Mouse (Mus musculus) MEL (cell line): ENCODE results near the gene Ergic1. TPM values are rescaled to one million over a fixed set of nuclear protein-coding genes. Genes with fewer than 3 reads are reported as not detected.
A peak's percentile ranks its signal among the peaks of the same experiment; 100 is the strongest.

Experiments
- DNase-seq: peaks from one replicate; pipeline ENCODE4 v3.0.0; 2011; ENCODE audit warnings: low read depth, low spot score
- H3K27ac ChIP-seq: 2 replicates; pipeline ENCODE4 v1.5.1; 2012; ENCODE audit warnings: low read depth, mild to moderate bottlenecking, control low read depth, low read length, moderate library complexity; ENCODE audit not compliant: control insufficient read depth
- H3K27me3 ChIP-seq, 2 experiments: fragments of 150-350 bp in 1 of 2; sonication (generic) in 1 of 2; 2 replicates each; pipeline ENCODE4 v1.6.1; 2012; ENCODE audit warnings: low read length in 2 of 2, mild to moderate bottlenecking in 2 of 2, improper control_type of control experiment in 1 of 2, moderate library complexity in 1 of 2; ENCODE audit not compliant: insufficient read depth in 2 of 2, control insufficient read depth in 1 of 2
- H3K36me3 ChIP-seq, 2 experiments: 2 replicates each; pipeline ENCODE4 v1.6.1; 2012 to 2014; ENCODE audit warnings: low read length in 2 of 2, improper control_type of control experiment in 1 of 2, inconsistent platforms in 1 of 2, mild to moderate bottlenecking in 1 of 2; ENCODE audit not compliant: insufficient read depth in 2 of 2, control insufficient read depth in 1 of 2
- H3K4me1 ChIP-seq, 2 experiments: fragments of 150-350 bp in 1 of 2; sonication (generic) in 1 of 2; 2 replicates each; pipeline ENCODE4 v1.6.1; 2012; ENCODE audit warnings: low read length in 2 of 2, improper control_type of control experiment in 1 of 2, mild to moderate bottlenecking in 1 of 2; ENCODE audit not compliant: insufficient read depth in 2 of 2, control insufficient read depth in 1 of 2
- H3K4me3 ChIP-seq, 2 experiments: fragments of 150-350 bp in 1 of 2; sonication (generic) in 1 of 2; 2 replicates each; pipeline ENCODE4 v1.5.1; 2012; ENCODE audit warnings: low read depth in 2 of 2, low read length in 2 of 2, mild to moderate bottlenecking in 2 of 2, moderate library complexity in 2 of 2, control low read depth in 1 of 2, improper control_type of control experiment in 1 of 2; ENCODE audit not compliant: control insufficient read depth in 1 of 2, insufficient read depth in 1 of 2
- H3K79me2 ChIP-seq: 2 replicates; pipeline ENCODE4 v1.6.1; 2012; ENCODE audit warnings: mild to moderate bottlenecking, low read length, moderate library complexity; ENCODE audit not compliant: control insufficient read depth, poor library complexity, insufficient read depth
- H3K9ac ChIP-seq: 2 replicates; pipeline ENCODE4 v1.6.1; 2012; ENCODE audit warnings: low read depth, mild to moderate bottlenecking, control low read depth, low read length, moderate library complexity; ENCODE audit not compliant: control insufficient read depth, poor library complexity, severe bottlenecking
- H3K9me3 ChIP-seq: fragments of 150-350 bp; sonication (generic); replicated peaks from 2 replicates; pipeline ENCODE4 v1.6.1; 2012; ENCODE audit warnings: mild to moderate bottlenecking, low read length, improper control_type of control experiment, moderate library complexity; ENCODE audit not compliant: insufficient read depth
- CHD1 ChIP-seq: IDR thresholded peaks from 2 replicates; pipeline ENCODE4 v1.6.1; 2012; ENCODE audit warnings: low read depth, mild to moderate bottlenecking, inconsistent platforms, low read length, improper control_type of control experiment
- CTCF ChIP-seq, 3 experiments: IDR thresholded peaks in 2 of 3; conservative IDR thresholded peaks in 1 of 3; 2 replicates each; pipeline ENCODE4 v1.5.1; 2011 to 2012; ENCODE audit warnings: low read length in 3 of 3, low read depth in 2 of 3, mild to moderate bottlenecking in 2 of 3, improper control_type of control experiment in 1 of 3, inconsistent platforms in 1 of 3, mixed read lengths in 1 of 3, moderate library complexity in 1 of 3; ENCODE audit not compliant: control insufficient read depth in 1 of 3, insufficient read depth in 1 of 3, poor library complexity in 1 of 3, severe bottlenecking in 1 of 3
- E2F4 ChIP-seq: IDR thresholded peaks from 2 replicates; pipeline ENCODE4 v1.6.1; 2011; ENCODE audit warnings: low read depth, low read length, improper control_type of control experiment, borderline replicate concordance
- ELF1 ChIP-seq: IDR thresholded peaks from 2 replicates; pipeline ENCODE4 v1.6.1; 2014; ENCODE audit warnings: low read depth, mild to moderate bottlenecking, inconsistent platforms, low read length, improper control_type of control experiment, moderate library complexity
- EP300 ChIP-seq, 2 experiments: IDR thresholded peaks; 2 replicates each; pipeline ENCODE4 v1.6.1; 2011; ENCODE audit warnings: improper control_type of control experiment in 2 of 2, low read length in 2 of 2, low read depth in 1 of 2, mild to moderate bottlenecking in 1 of 2
- HCFC1 ChIP-seq: IDR thresholded peaks from 2 replicates; pipeline ENCODE4 v1.6.1; 2012; ENCODE audit warnings: low read depth, mild to moderate bottlenecking, inconsistent platforms, low read length, improper control_type of control experiment, moderate library complexity
- KAT2A ChIP-seq: conservative IDR thresholded peaks from 2 replicates; pipeline ENCODE4 v1.6.1; 2012; ENCODE audit warnings: low read depth, low read length, improper control_type of control experiment, inconsistent platforms
- MAFK ChIP-seq: IDR thresholded peaks from 2 replicates; pipeline ENCODE4 v1.6.1; 2011; ENCODE audit warnings: low read depth, mild to moderate bottlenecking, low read length, improper control_type of control experiment, borderline replicate concordance
- MAX ChIP-seq: IDR thresholded peaks from 2 replicates; pipeline ENCODE4 v1.6.1; 2011; ENCODE audit warnings: low read length, improper control_type of control experiment
- MAZ ChIP-seq: IDR thresholded peaks from 2 replicates; pipeline ENCODE4 v1.6.1; 2012; ENCODE audit warnings: low read depth, mild to moderate bottlenecking, inconsistent platforms, low read length, improper control_type of control experiment
- MEF2A ChIP-seq: IDR thresholded peaks from 2 replicates; pipeline ENCODE4 v1.6.1; 2014; ENCODE audit warnings: low read depth, mild to moderate bottlenecking, inconsistent platforms, low read length, improper control_type of control experiment; ENCODE audit not compliant: poor library complexity, insufficient replicate concordance, severe bottlenecking; ENCODE audit errors: extremely low read depth
- MXI1 ChIP-seq: IDR thresholded peaks from 2 replicates; pipeline ENCODE4 v1.6.1; 2011; ENCODE audit warnings: mild to moderate bottlenecking, low read depth, low read length, improper control_type of control experiment
- NRF1 ChIP-seq: IDR thresholded peaks from 2 replicates; pipeline ENCODE4 v1.6.1; 2014; ENCODE audit warnings: low read depth, mild to moderate bottlenecking, inconsistent platforms, low read length, improper control_type of control experiment, moderate library complexity; ENCODE audit not compliant: poor library complexity, insufficient read depth, severe bottlenecking
- POLR2A ChIP-seq, 2 experiments: IDR thresholded peaks; 2 replicates each; pipeline ENCODE4 v1.6.1; 2011 to 2012; ENCODE audit warnings: low read length in 2 of 2, mild to moderate bottlenecking in 2 of 2, control low read depth in 1 of 2, improper control_type of control experiment in 1 of 2, low read depth in 1 of 2, moderate library complexity in 1 of 2; ENCODE audit not compliant: control insufficient read depth in 1 of 2, insufficient read depth in 1 of 2, poor library complexity in 1 of 2
- POLR2AphosphoS2 ChIP-seq: IDR thresholded peaks from 2 replicates; pipeline ENCODE4 v1.6.1; 2011; ENCODE audit warnings: low read length, improper control_type of control experiment
- POLR2AphosphoS5 ChIP-seq: IDR thresholded peaks from 2 replicates; pipeline ENCODE4 v1.6.1; 2012; ENCODE audit warnings: low read depth, borderline replicate concordance, mild to moderate bottlenecking, inconsistent platforms, low read length, moderate library complexity, mixed read lengths
- RAD21 ChIP-seq: IDR thresholded peaks from 2 replicates; pipeline ENCODE4 v1.6.1; 2011; ENCODE audit warnings: mild to moderate bottlenecking, low read depth, low read length, improper control_type of control experiment
- SMC3 ChIP-seq: IDR thresholded peaks from 2 replicates; pipeline ENCODE4 v1.6.1; 2011; ENCODE audit warnings: low read depth, low read length, improper control_type of control experiment
- TAL1 ChIP-seq: IDR thresholded peaks from 2 replicates; pipeline ENCODE4 v1.6.1; 2012; ENCODE audit warnings: mild to moderate bottlenecking, inconsistent platforms, low read length, moderate library complexity, mixed read lengths
- TCF12 ChIP-seq: IDR thresholded peaks from 2 replicates; pipeline ENCODE4 v1.6.1; 2014; ENCODE audit warnings: low read depth, mild to moderate bottlenecking, inconsistent platforms, low read length, improper control_type of control experiment, moderate library complexity
- ZC3H11A ChIP-seq: IDR thresholded peaks from 2 replicates; pipeline ENCODE4 v1.6.1; 2012; ENCODE audit warnings: low read depth, mild to moderate bottlenecking, inconsistent platforms, low read length, improper control_type of control experiment
- ZKSCAN1 ChIP-seq: IDR thresholded peaks from 2 replicates; pipeline ENCODE4 v1.6.1; 2012; ENCODE audit warnings: low read depth, mild to moderate bottlenecking, inconsistent platforms, low read length, improper control_type of control experiment, moderate library complexity
- ZMIZ1 ChIP-seq: IDR thresholded peaks from 2 replicates; pipeline ENCODE4 v1.6.1; 2012; ENCODE audit warnings: low read depth, mild to moderate bottlenecking, inconsistent platforms, low read length, improper control_type of control experiment, moderate library complexity
- polyA plus RNA-seq, 2 experiments: library from polyadenylated mRNA; stranded (reverse) in 1 of 2; unstranded in 1 of 2; fragments of >175 nt in 1 of 2; fragments of >200 nt in 1 of 2; gene quantifications; 2 replicates each; pipeline versions ENCODE4 v1.2.1 to v1.2.4; 2012; ENCODE audit warnings: low replicate concordance in 2 of 2, low read depth in 1 of 2; ENCODE audit not compliant: insufficient read length in 2 of 2, insufficient read depth in 1 of 2, missing spikeins in 1 of 2
- total RNA-seq: library from RNA; depleted of rRNA; stranded (reverse); fragments of 300-350 nt; gene quantifications from 2 replicates; pipeline ENCODE4 v1.2.3, GENCODE M21; 2012

The Ergic1 gene
- total and polyA plus RNA-seq, 3 experiments, result 78.5 to 730 (median 95.6) TPM

GRCm38 (mm10) chr17:26514581-26515030, 46.7 kb upstream of the Ergic1 start (continued):
- TF ChIP-seq MAFK (no peak), CHD1 (no peak), MAZ (peak; percentile 39; the same call in 1 of the 2 replicates), TCF12 (peak; percentile 93), MXI1 (peak; percentile 59; the same call in 1 of the 2 replicates), CTCF (IDR thresholded peaks at IDR 0.05 in 2 of 3, conservative IDR thresholded peaks at IDR 0.05 in 1 of 3; ENCODE audit: control insufficient read depth in 1 of 3, insufficient read depth in 1 of 3, low read depth in 2 of 3, low read length in 3 of 3, poor library complexity in 1 of 3, severe bottlenecking in 1 of 3) (no peak)
- TF ChIP-seq, all 39 proteins: peak for 17

DNA sequence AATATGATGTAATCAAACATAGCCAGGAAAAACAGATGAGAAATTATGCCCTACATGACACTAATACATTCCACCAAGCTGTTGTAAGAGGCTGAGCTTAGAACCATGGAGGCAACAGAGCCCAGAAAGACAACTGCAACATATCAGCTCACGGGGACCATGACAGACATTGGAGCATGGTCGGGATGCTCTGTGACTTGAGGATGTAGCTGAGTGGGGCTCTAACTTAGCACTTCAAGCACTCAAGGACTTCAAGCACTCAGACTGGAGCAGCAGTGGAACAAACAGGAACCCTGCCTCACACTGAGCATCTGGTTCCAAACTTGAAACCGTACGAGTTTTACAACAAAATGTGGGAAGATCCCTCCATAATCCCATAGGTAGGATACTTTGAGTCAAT, 45.6 kb upstream of the Ergic1 start:
- Histone ChIP-seq H3K27ac (no peak overlapping the region), H3K9ac (no peak overlapping the region), H3K4me1 (peaks cover 13 to 47% of the 10 kb centered on the region in 2 experiments), H3K9me3 (no peaks in the 10 kb centered on the region), H3K79me2 (no peaks in the 10 kb centered on the region), H3K27me3 (no peaks in the 10 kb centered on the region), H3K36me3 (peaks cover 0 to 28% of the 10 kb centered on the region in 2 experiments; a peak in 2 of 4 replicates), H3K4me3 (no peak overlapping the region)
- no peak for DNase-seq
- TF ChIP-seq MAZ (no peak), NRF1 (no peak), ZMIZ1 (no peak), TAL1 (no peak), RAD21 (no peak)

DNA sequence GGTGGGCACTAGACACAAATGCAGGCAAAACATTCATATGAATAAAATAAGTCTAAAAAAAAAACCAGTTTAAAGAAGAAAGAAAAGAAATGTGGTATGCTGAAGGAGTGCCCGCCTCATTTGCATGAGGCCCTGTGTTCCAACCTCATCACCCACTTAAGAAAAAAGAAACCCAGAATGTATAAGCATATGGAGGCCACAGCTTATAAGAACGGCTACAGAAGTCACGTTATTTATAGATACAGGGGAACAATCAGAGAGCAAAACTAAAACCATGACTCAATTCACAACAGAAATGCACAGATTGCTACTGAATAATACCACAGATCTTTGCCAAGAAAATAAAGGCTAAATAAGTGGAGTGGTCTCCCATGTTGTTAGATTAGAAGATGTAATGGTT, 43.0 kb upstream of the Ergic1 start:
- H3K9ac ChIP-seq, result no peak overlapping the region
- TF ChIP-seq EP300 (IDR thresholded peaks at IDR 0.05; ENCODE audit: low read depth in 1 of 2, low read length in 2 of 2), result no peak
- TF ChIP-seq ZKSCAN1, result no peak
- no peak for TF ChIP-seq POLR2A (IDR thresholded peaks at IDR 0.05; ENCODE audit: control insufficient read depth in 1 of 2, insufficient read depth in 1 of 2, low read depth in 1 of 2, low read length in 2 of 2, poor library complexity in 1 of 2)
- TF ChIP-seq ELF1, result no peak
- no peak for TF ChIP-seq CHD1
- no peak for TF ChIP-seq HCFC1
- TF ChIP-seq ZC3H11A, result no peak
- TF ChIP-seq SMC3, result no peak
- no peak for TF ChIP-seq RAD21
- TF ChIP-seq E2F4, result no peak
- no peak for TF ChIP-seq MAX
- no peak for TF ChIP-seq KAT2A
- no peak for TF ChIP-seq POLR2AphosphoS5
- TF ChIP-seq MEF2A, result no peak
- TF ChIP-seq MAFK, result no peak
- TF ChIP-seq POLR2AphosphoS2, result no peak
- no peak for DNase-seq
- H3K79me2 ChIP-seq, result no peaks in the 10 kb centered on the region
- peaks cover 10 to 36% of the 10 kb centered on the region in 2 experiments for H3K4me1 ChIP-seq
- H3K27me3 ChIP-seq, result no peaks in the 10 kb centered on the region; a peak in 1 of 4 replicates
- H3K27ac ChIP-seq, result no peak overlapping the region
- no peaks in the 10 kb centered on the region for H3K9me3 ChIP-seq
- peaks cover 0 to 18% of the 10 kb centered on the region in 2 experiments; a peak in 2 of 4 replicates for H3K36me3 ChIP-seq
- no peak overlapping the region for H3K4me3 ChIP-seq
